Mouse (Mus musculus) thymus, adult 2 months (tissue): ENCODE results near the gene Mier3. TPM values are rescaled to one million over a fixed set of nuclear protein-coding genes. Genes with fewer than 3 reads are reported as not detected.

Source experiments
- DNase-seq: peaks from one replicate; pipeline ENCODE4 v3.0.0; 2021
- H3K27ac ChIP-seq: fragments of 200-500 bp; 2 replicates; pipeline ENCODE4 v1.5.1; 2012; ENCODE audit warnings: low read length, control low read depth; ENCODE audit not compliant: control insufficient read depth, insufficient read depth
- H3K27me3 ChIP-seq: fragments of 200-500 bp; 2 replicates; pipeline ENCODE4 v1.6.1; 2012; ENCODE audit warnings: mild to moderate bottlenecking, low read length, moderate library complexity, mixed read lengths; ENCODE audit not compliant: control insufficient read depth, insufficient read depth
- H3K36me3 ChIP-seq: fragments of 200-500 bp; 2 replicates; pipeline ENCODE4 v1.6.1; 2012; ENCODE audit warnings: mild to moderate bottlenecking, low read length, moderate library complexity; ENCODE audit not compliant: control insufficient read depth, insufficient read depth
- H3K4me1 ChIP-seq: fragments of 200-500 bp; replicated peaks from 2 replicates; pipeline ENCODE4 v1.6.1; 2012; ENCODE audit warnings: low read length; ENCODE audit not compliant: control insufficient read depth, insufficient read depth
- H3K4me3 ChIP-seq: fragments of 200-500 bp; 2 replicates; pipeline ENCODE4 v1.5.1; 2012; ENCODE audit warnings: mild to moderate bottlenecking, low read length, control low read depth, moderate library complexity; ENCODE audit not compliant: control insufficient read depth, insufficient read depth
- CTCF ChIP-seq: fragments of 200-500 bp; IDR thresholded peaks from 2 replicates; pipeline ENCODE4 v1.5.1; 2012; ENCODE audit warnings: mild to moderate bottlenecking, control low read depth, low read length, moderate library complexity, borderline replicate concordance; ENCODE audit not compliant: control insufficient read depth, poor library complexity, insufficient read depth; ENCODE audit errors: extremely low read depth
- POLR2A ChIP-seq: fragments of 200-500 bp; IDR thresholded peaks from 2 replicates; pipeline ENCODE4 v1.6.1; 2012; ENCODE audit warnings: mild to moderate bottlenecking, low read length, control low read depth, moderate library complexity; ENCODE audit not compliant: control insufficient read depth, poor library complexity, insufficient read depth; ENCODE audit errors: extremely low read depth
- WGBS: fragments of 180-500 bp; shearing (Covaris S2); methylation state at CpG from one replicate; pipeline ENCODE4 v1.1.7; 2018; 5-methylcytosine and 5-hydroxymethylcytosine counted together
- polyA plus RNA-seq: library from polyadenylated mRNA; depleted of rRNA; stranded (reverse); fragments of >200 nt; gene quantifications from 2 replicates; pipeline ENCODE4 v1.2.3, GENCODE M21; 2012; rRNA removed

The Mier3 gene
- polyA plus RNA-seq: 7.3 and 7.5 TPM in 2 replicates

- H3K36me3 ChIP-seq: no peaks in the 10 kb centered on the region
Measured at GRCm38 (mm10) chr13:111680679-111681078, at the start of gene Mier3. Gene Mier3 (plus strand): TSS chr13:111680979.

GRCm38 (mm10) chr13:111634163-111635160, 46.3 kb upstream of the Mier3 start:
- TF ChIP-seq POLR2A: no peak
- no peak for TF ChIP-seq CTCF
- peak; percentile 53 for DNase-seq
- no peaks in the 10 kb centered on the region for H3K27me3 ChIP-seq
- H3K36me3 ChIP-seq: no peaks in the 10 kb centered on the region
- peak overlapping the region; percentile 56 for H3K27ac ChIP-seq
- H3K4me3 ChIP-seq: no peak overlapping the region; the same call in 1 of the 2 replicates
- WGBS: 11% methylated on average over 16 of the region's 16 CpGs
- peaks cover 9% of the 10 kb centered on the region for H3K4me1 ChIP-seq

More at GRCm38 (mm10) chr13:111680679-111681078, at the start of gene Mier3:
- WGBS: 95% methylated on average over 4 of the region's 4 CpGs
- H3K4me1 ChIP-seq: peaks cover 2% of the 10 kb centered on the region; the same call in 1 of the 2 replicates
- no peak within 1 kb of the TSS for H3K4me3 ChIP-seq
- TF ChIP-seq CTCF (no peak), POLR2A (no peak)
- H3K27ac ChIP-seq: no peak within 1 kb of the TSS
- DNase-seq: no peak
- H3K27me3 ChIP-seq: no peaks in the 10 kb centered on the region

GRCm38 (mm10) chr13:111640319-111640718, 40.5 kb upstream of the Mier3 start:
- no peak overlapping the region for H3K4me3 ChIP-seq
- no peaks in the 10 kb centered on the region for H3K27me3 ChIP-seq
- no peak for DNase-seq
- no peak overlapping the region for H3K27ac ChIP-seq
- 16% methylated on average over 6 of the region's 6 CpGs for WGBS
- H3K36me3 ChIP-seq: no peaks in the 10 kb centered on the region
- no peaks in the 10 kb centered on the region for H3K4me1 ChIP-seq
- TF ChIP-seq POLR2A (no peak), CTCF (no peak)

GRCm38 (mm10) chr13:111643636-111644035, 37.1 kb upstream of the Mier3 start:
- no peak overlapping the region for H3K4me3 ChIP-seq
- 67% methylated on average over 2 of the region's 2 CpGs for WGBS
- H3K27ac ChIP-seq: no peak overlapping the region
- H3K27me3 ChIP-seq: no peaks in the 10 kb centered on the region
- H3K36me3 ChIP-seq: no peaks in the 10 kb centered on the region
- no peak for DNase-seq
- 0 out of 2 replicates have a peak, but pooled peaks cover 3% of the 10 kb centered on the region for H3K4me1 ChIP-seq
- TF ChIP-seq POLR2A (no peak), CTCF (no peak)

- TF ChIP-seq CTCF: no peak
- TF ChIP-seq POLR2A: no peak
- no peaks in the 10 kb centered on the region for H3K27me3 ChIP-seq
- 0 out of 2 replicates have a peak, but pooled peaks cover 3% of the 10 kb centered on the region for H3K4me1 ChIP-seq
- H3K4me3 ChIP-seq: no peak overlapping the region
- DNase-seq: no peak
- WGBS: 13% methylated on average over 9 of the region's 9 CpGs
- H3K27ac ChIP-seq: no peak overlapping the region
- no peaks in the 10 kb centered on the region for H3K36me3 ChIP-seq
Measured at GRCm38 (mm10) chr13:111646204-111646603, 34.6 kb upstream of the Mier3 start.

- no peak overlapping the region for H3K27ac ChIP-seq
- no peak for DNase-seq
- TF ChIP-seq POLR2A: no peak
- TF ChIP-seq CTCF: no peak
- H3K27me3 ChIP-seq: no peaks in the 10 kb centered on the region
- WGBS: 87% methylated on average over 4 of the region's 4 CpGs
- H3K4me1 ChIP-seq: 0 out of 2 replicates have a peak, but pooled peaks cover 3% of the 10 kb centered on the region
- no peaks in the 10 kb centered on the region for H3K36me3 ChIP-seq
- H3K4me3 ChIP-seq: no peak overlapping the region
Measured at GRCm38 (mm10) chr13:111647279-111647678, 33.5 kb upstream of the Mier3 start.

GRCm38 (mm10) chr13:111651020-111651419, 29.8 kb upstream of the Mier3 start:
- WGBS: 95% methylated on average over 6 of the region's 6 CpGs

More at GRCm38 (mm10) chr13:111651020-111651419, 29.8 kb upstream of the Mier3 start:
- Histone ChIP-seq H3K27ac (no peak overlapping the region), H3K36me3 (no peaks in the 10 kb centered on the region), H3K4me1 (peaks cover 5% of the 10 kb centered on the region; the same call in 1 of the 2 replicates), H3K27me3 (no peaks in the 10 kb centered on the region), H3K4me3 (no peak overlapping the region)
- no peak for DNase-seq
- TF ChIP-seq POLR2A: no peak
- TF ChIP-seq CTCF: no peak
